Mouse (Mus musculus) ES-E14 (cell line): ENCODE measurements around the gene Tspo2.

Experiments used
- CHD2 ChIP-seq: IDR thresholded peaks from 2 replicates; pipeline ENCODE4 v1.6.1; 2014; ENCODE audit warnings: mild to moderate bottlenecking, low read depth, low read length, inconsistent platforms
- MAFK ChIP-seq: IDR thresholded peaks from 2 replicates; pipeline ENCODE4 v1.6.1; 2014; ENCODE audit warnings: mild to moderate bottlenecking, low read depth, low read length, inconsistent platforms; ENCODE audit not compliant: insufficient read depth
- ZC3H11A ChIP-seq: IDR thresholded peaks from 2 replicates; pipeline ENCODE4 v1.6.1; 2012; ENCODE audit warnings: low read depth, mild to moderate bottlenecking, inconsistent platforms, low read length, borderline replicate concordance
- ZNF384 ChIP-seq: IDR thresholded peaks from 2 replicates; pipeline ENCODE4 v1.6.1; 2012; ENCODE audit warnings: low read depth, low read length, inconsistent platforms

- TF ChIP-seq CHD2 = no peak
- TF ChIP-seq ZNF384 = no peak
- TF ChIP-seq ZC3H11A = no peak
- no peak for TF ChIP-seq MAFK
Measured at GRCm38 (mm10) chr17:48484191-48484590, 32.9 kb upstream of the Tspo2 start.
